Mouse (Mus musculus) adrenal gland, postnatal 36 days (tissue): ENCODE measurements around the gene Dnajb4. TPM values are rescaled to one million over a fixed set of nuclear protein-coding genes. Genes with fewer than 3 reads are reported as not detected.

Source experiments
- DNase-seq, 2 experiments: peaks; one replicate each; pipeline ENCODE4 v3.0.0; 2021; ENCODE audit warnings: mixed read lengths in 1 of 2
- total RNA-seq, 2 experiments: library from RNA; stranded (reverse); gene quantifications; 2 replicates each; pipeline ENCODE4 v1.2.3; 2021

Dnajb4 gene
- total RNA-seq, 2 experiments from 2014 or later = 43.4 to 58.1 TPM

DNA sequence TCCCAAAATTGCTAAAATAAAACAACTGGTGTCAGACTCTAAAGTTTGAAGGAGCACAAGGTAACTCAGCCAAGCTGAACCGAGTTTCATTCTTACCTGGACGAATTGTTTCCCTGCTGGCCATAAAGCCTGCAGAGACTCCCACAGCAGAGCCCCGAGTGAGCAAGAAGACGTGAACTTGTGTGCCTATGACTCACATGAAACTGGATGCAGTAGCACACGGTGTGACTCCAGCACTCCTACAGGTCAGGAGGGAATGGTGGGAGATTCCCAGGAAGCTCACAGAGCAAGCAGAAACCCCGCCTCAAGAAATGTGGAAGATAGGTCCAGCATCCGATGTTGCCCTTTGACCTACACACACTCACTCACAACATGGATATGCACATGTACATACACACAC lies 38.2 kb downstream of the Dnajb4 start:
- no peak for DNase-seq

DNA sequence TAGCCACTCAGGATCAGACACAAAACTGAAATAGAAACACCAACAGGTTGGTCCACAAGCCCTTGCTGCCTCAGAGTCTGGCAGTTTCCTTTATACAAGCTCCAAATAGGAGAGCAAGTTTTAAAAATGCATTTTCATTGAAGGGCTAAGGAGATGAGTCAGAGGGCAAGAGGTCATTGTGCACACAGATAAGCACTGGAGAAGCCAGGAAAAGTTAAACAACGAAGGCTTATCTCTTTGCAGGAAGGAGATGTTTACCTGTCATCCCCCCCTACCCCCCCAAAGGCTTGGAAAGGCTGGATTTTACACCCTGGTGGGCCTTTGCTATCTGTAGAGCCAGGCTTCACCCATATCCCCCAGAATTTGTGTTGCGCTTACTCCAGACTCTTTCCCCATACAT lies 38.9 kb downstream of the Dnajb4 start:
- DNase-seq = peak in 1 of 2 experiments; percentile 44

DNA sequence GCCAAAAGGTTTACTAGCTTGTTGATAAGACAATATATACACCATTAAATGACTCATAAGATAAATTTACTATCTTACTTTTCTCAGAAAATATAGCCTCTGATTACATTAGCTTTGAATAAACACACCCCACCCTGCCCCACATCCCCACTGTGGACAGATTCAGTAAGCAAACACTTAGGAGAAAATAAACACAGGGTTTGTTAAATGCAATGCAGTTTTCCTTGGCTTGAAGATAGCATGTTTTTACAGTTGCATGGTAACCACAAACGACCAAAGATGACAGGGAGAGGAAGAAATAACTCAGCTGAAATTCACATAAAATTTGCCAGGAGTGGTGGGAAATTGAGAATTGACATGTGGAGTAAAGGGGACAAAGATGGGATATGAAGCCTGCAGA lies 39.7 kb downstream of the Dnajb4 start:
- DNase-seq = no peak

DNA sequence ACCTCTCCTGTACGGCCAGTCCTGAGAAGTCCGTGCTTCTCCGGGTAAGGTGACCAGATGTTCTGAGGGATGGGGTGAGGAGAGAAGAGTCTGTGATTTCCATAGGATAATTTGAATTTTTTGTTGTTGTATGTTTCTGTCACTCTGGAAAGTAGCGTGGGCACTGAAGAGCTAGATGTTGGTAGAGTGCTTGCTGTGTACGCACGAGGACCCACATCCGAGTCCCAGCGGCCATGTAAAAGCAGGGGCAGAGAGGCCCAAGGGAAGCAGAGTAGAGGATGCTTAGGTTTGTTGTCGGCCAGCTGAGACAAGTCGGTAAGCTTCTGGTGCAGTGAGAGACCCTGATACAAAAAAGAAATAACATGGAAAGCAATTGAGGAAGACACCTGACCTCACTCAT lies 42.1 kb downstream of the Dnajb4 start:
- DNase-seq = no peak

DNA sequence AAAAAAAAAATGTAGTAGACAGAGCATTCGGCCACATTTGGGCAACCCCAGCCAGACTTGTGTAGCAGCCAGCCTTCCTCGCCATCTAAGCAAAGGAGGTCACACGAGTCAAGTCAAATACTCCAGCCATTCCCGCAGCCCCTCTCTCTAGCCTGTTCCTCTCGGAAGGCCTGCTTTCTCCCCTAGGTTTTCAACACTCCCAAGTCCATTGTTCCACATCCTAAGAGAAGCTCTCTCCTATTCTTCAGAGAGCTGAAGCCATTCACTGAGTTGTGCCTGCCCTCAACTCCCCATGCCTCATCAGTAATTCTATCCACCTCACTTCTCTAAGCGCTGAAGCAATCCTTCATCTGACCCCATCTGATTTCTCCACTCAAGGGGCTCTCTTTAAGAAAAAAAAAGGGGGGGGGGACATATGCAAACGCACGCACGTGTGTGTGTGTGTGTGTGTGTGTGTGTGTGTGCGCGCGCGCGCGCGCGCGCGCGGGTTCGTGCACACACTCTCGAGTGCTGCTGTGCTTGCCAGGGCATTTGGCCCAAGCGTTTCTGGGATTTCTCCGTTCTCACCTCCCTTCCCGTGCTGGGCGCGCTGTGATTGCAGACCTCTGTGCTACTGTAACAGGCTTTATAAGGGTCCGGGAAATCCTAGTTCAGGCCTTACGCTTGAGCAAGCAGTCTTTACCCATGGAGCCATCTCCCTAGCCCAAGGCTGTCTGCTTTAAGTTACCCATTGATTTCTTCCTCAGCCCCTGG lies 43.2 kb downstream of the Dnajb4 start:
- no peak for DNase-seq

DNA sequence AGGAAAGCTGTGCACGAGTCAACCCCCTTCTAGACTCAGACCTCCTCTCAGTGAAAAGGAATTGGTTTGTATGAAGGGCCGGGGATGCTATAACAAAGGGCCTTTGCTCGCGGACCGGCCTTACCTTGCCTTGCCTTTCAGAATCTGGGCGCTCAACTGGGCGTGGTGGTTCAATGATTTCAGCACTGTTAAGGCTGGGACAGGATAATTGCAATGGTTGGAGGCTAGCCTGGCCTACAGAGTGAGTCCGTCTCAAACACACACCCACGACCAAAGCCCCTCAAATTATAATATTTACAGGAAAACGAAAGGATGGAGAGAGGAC lies 44.0 kb downstream of the Dnajb4 start, which contains the start of gene Gipc2:
Gipc2 (minus strand) TSS at position 132 of the 325 bp plus-strand sequence.
- no peak for DNase-seq

DNA sequence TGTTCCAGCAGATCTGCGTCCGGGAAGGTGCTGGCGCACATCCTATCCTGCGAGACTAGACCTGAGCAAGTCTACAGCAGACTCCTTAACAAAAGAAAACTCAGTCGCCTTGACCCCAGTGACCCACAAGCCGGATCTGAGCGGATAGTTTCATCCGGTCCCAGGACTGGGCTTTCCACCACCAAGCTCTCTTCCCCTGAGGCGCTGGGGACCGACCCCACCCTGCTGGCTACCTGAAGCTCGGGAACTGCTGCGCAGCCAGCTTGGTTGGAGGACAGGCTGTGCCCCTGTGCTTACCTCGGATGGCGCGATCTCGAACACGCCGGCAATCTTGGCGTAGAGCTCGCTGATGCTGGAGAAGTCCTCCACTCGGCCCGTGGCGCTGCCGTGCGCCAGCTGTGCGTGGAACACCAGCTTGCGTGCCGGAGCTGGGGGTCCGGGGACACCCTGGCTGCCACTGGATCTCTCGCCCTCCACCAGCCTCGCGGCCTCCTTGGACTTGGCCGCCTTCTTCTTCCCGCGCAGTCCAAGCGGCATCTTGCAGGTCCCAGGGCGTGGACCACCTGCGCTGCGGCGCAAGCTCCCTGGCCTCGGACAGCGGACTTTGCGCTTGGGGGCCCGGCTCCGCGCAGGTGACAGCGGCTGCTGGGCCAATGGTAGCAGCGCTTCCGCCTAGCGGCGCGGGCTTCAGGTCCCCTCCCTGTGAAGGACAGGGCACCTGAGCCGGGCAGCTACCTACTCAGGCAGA lies 44.6 kb downstream of the Dnajb4 start:
- DNase-seq = peak; percentile 53 to 67

DNA sequence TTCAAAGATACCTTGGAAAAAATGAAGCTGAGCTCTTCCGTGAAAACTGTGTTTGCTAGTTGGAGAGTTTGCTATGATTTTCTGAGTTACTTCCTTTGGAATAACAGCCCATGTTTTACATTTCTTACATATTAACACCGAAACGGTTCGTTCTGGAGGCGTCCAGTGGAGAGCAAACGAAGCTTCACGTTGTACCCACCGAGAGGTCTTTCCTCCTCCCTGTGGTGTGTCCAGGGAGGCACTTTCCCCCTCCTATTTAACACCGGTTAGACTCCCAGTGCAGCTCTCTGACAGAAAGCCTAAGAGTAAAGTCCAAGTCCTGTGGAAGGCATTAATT lies 45.1 kb downstream of the Dnajb4 start:
- DNase-seq = no peak

DNA sequence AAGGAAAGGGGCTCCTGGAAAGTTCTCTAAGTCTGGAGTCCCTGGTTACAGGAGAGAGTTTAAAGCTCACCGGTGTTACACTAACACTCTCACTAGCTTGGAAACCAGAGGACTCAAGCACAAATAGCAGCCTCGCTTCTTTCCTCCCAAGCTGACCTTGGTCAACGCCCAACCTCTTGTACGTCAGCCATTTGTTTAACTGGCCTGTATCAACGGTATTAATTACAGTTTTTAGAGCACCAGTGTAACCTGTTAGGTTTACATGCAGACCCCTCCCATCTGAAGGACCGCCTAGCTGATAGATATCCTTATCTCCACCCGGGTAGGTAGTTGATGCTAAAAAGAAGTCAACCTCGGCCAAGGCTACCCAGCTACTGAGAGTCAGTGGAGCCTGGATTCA lies 46.8 kb downstream of the Dnajb4 start:
- DNase-seq = no peak

DNA sequence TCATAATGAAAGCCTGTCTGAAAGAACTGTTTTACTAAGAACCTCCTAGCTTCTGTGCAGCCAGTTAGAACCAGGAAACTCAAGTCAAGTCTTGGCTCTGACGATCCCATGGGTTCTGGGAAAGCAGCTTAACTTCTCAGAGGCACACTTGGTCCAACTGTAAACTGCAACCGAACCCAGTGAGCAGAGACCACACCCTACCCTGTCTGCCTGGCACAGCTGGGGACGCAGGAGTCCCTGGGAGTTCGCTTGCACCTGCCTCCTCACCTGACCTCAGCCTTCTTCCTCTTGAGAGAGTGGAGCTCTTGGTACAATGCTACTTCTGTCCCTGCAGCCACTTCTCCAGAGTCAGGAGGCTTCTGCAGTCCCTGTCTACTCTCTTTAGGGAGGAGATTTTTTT lies 49.5 kb downstream of the Dnajb4 start:
- no peak for DNase-seq

DNA sequence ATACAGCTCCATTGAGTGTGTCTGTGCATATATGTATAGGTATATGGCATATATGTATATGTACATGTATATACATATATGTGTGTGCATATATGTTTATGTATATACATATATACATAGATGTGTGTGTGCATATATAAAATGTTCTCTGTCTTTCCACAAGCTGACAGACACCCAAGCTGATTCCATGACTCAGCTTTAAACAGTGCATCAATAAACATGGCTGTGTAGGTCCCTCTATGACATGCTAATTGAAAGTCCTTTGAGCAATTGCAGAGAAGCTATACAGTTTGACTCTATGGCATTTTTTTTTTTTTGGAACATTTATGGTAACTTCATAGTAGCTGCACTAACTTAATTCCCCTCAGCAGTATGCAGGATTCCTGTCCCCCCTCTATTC lies 50.8 kb downstream of the Dnajb4 start:
- DNase-seq = no peak

DNA sequence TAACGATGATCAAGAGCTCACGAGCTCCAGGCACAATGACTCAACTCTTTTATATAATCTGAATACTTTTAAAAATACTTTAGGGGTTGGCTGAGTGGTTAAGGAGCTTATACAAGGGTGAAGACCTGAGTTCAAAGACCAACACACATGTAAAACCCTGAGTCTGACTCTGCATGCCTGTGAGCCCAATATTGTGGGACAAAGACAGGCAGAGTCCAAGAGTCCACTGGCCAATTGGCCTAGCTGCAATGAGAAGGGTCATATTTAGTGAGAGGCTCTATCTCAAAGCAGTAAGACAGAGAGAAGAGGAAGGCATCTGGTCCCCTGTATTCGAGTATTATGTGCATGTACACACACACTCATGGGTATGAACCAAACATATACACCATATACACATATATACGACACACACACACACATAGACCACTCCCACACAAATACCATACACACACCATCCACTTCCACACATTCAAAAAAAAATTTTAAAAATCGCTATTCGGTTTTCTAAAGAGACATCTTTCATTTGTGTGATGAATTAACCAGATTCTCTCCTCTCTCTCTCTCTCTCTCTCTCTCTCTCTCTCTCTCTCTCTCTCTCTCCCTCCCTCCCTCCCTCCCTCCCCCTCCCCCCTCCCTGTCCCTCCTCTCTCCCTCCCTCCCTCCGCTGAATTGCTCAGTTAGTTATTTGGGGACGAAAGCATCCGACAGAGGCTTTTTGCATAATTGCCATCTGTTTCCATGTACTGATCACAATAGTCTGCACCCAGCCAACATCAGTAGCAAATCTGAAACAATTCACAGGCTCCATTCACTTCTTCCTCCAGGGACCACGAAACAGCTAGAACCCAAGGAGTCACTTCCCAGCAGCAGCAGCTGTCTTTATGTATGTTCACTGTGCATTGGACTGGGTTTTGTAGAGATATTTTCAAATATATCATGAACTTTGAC lies 51.5 kb downstream of the Dnajb4 start:
- no peak for DNase-seq

DNA sequence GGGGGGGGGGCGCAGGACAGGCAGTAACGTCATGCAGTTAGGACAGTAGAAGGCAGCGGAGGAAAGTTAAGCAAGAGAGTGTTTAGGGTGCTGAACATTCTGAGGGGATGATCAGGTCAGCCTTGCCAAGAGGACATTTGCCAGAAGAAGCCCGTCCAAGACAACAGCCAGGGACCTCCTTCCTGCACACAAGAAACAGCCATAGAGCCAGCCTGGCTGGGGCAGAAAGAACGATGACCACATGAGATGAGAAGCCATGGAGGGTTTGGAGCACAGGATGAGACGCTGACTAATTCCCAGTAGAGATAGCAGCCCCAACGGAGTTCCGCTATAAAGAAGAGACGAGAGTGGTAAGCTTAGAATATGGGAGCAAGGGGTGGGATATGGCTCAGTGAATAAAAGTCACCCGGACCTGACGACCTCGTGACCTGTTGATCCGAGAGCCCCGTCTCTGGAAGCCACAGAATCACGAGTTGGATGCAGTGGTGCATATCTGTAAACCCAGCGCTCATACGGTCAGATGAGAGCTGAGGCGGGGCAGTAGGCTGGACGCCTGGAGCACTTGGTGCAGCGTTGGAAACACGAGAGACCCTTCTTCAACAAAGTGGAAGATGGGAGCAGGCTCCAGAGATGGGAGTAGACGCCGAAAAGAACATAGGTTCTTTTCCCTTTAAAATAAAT lies 53.1 kb downstream of the Dnajb4 start:
- DNase-seq = no peak

DNA sequence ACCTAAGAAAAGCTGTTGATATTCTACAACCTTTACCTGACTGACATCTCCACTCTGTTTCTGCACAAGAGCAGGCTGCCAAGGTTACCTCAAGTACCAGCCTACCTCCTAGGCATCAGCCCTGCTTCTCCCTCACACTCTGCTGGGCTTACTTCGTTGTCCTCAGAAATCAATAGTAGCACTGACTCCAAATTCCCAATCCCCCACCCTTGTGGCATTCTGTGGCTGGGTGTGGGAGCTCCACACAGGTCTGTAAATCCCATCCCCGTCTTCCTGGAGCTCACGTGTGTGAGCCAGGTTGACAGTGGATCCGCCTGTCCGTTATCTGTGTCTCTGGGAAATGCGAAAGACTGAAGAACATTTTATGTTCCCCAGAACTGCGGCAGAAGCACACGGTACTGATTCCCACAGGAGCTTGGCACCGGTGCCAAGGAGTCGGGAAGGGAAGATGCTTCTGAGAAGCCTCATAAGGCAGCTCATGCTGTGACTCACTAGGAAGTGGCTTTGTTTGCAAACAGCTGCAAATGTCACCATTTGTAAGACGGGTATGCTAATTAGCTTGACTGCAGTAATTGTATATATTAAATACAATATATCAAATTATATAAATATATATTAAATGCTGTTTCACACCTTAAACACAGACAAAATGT lies 54.7 kb downstream of the Dnajb4 start:
- DNase-seq = no peak

DNA sequence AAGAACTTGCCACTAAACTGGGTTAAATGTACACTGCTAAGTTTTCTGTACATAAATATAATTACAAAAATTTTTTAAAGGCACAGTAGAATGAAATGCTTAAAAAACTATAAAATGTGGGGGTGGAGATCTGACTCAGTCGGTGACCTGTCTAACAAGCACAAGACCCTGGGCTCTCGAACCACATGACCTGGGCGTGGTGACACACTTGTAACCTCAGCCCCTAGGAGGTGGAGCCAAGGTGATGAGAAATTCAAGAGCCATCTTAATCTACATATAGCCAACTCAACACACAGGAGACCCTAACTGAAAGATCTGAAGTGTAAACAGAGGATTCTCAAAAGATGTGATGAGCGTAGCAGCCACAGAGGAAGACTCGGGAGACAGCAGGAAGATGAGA lies 56.0 kb downstream of the Dnajb4 start:
- no peak for DNase-seq

DNA sequence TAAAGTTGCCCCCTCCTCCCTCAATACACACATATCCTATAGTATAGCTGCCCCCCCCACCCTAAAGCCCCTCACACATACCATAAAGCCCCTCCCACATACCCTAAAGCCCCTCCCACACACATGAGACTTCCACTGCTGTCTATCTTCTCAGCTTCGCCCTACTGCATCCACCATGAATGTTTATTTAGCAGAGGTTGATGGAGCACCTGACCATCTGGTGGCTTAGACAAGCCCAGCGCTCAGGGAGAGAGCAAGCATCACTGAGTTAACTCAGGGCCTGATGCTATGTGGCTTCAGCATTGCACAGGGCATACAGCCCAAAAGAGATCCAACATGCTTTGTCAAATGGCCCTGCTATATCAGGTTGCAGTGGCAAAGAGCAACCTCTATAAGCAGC lies 57.0 kb downstream of the Dnajb4 start:
- no peak for DNase-seq

DNA sequence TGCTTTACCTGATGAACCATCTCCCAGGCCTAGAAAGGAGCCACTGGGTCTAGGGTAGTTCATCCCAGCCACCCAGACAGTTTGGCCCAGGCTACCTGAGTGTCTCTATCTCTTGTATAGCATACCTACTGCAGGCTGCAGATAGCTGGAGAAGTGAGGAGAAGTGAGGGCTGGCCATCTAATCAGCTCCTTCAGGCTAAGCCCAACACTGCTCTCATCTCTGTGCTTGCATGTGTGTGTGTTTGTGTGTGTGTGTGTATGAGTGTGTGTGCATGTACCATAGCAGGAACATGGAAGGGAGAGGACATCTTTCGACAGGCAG lies 57.7 kb downstream of the Dnajb4 start:
- no peak for DNase-seq

DNA sequence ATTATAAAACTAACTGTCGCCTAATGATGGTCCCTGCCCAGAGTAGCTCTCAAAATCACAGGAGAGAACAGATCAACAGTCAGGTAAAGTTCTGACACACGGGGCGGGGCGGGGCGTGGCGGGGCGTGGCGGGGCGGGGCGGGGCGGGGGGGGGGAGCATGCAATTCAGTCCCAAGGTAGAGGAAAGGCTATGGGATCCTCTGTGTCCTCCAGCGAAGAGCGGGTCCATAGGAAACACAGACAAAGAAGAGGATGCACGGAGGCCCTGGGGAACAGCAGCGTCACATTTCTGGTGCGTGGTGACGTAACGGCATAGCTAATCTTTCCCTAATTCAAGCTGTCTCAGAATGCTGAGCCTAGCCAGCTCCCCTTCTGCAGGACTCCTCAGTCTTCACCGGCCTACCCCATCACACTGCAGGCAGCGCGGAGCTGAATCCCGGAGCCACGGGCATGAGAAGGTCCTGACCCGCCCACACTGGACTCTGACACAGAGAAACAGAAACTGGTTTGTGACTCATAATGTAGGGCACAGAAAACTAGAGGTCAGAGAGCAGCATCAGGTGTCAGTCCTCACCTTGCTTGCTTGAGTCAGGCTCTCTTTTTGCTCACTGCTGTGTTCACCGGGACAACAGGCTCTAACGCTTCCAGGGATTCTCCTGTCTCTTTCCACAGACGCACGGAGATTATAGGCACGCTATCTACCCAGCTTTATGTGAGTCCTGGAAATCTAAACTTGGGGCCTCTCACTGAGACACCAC lies 58.2 kb downstream of the Dnajb4 start:
- no peak for DNase-seq

DNA sequence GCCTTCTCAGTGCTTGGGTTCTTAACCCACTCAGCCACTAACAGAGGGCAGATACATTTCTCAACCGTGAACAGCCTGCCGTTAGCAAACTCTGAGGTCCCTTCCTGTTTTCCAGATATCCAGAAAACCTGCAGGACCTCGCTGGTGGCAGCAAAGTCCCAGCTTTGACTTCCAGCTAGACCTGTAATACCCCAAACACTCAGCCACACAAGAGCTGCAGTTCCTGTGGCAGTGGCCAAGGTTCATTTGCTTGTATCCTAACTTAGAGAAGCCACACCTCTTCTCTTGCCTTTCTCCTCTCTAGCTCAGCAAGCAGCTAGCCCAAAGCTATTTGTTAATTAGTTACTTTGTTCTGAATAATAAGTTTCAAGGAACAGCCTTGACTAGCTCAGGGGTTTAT lies 60.2 kb downstream of the Dnajb4 start:
- no peak for DNase-seq

DNA sequence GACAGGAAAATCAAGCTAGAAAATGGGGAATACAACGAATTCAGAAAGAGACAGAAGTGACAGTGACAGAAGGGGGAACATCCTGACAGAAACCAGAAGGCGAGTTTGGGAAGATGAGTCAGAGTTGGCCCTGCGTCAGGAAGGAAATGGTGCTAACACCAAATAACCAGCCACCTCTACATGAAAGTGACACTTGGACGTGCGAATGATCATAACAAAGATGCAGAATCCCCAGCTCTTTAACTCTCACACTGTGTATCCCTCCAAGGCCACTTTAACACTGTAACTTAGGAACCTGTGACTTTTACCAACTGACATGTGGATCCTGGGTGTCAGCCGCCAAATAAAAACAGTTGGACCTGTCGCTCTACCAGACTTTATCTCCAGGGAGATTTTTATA lies 60.7 kb downstream of the Dnajb4 start:
- DNase-seq = no peak
